Mouse (Mus musculus) bone marrow macrophage, adult 2 months (primary cell): ENCODE measurements around the gene Cd3g. TPM values are rescaled to one million over a fixed set of nuclear protein-coding genes. Genes with fewer than 3 reads are reported as not detected.

Experiments used
- H3K27ac ChIP-seq: 2 replicates; pipeline ENCODE4 v1.5.1; 2012; ENCODE audit warnings: low read depth, low read length; ENCODE audit not compliant: insufficient read depth
- H3K4me1 ChIP-seq: 2 replicates; pipeline ENCODE4 v1.6.1; 2012; ENCODE audit warnings: low read length; ENCODE audit not compliant: control insufficient read depth, insufficient read depth
- H3K4me3 ChIP-seq: 2 replicates; pipeline ENCODE4 v1.5.1; 2012; ENCODE audit warnings: mild to moderate bottlenecking, low read length, moderate library complexity; ENCODE audit not compliant: insufficient read depth
- CTCF ChIP-seq: IDR thresholded peaks from 2 replicates; pipeline ENCODE4 v1.5.1; 2012; ENCODE audit warnings: low read depth, mild to moderate bottlenecking, low read length, moderate library complexity
- POLR2A ChIP-seq: IDR thresholded peaks from 2 replicates; pipeline ENCODE4 v1.6.1; 2012; ENCODE audit warnings: mild to moderate bottlenecking, low read depth, low read length, borderline replicate concordance
- polyA plus RNA-seq: library from polyadenylated mRNA; stranded (reverse); fragments of >200 nt; gene quantifications from 2 replicates; pipeline ENCODE4 v1.2.4, GENCODE M21; 2012; ENCODE audit not compliant: missing spikeins, insufficient read depth, insufficient read length

Cd3g gene
- polyA plus RNA-seq, 1 experiment = not detected

DNA sequence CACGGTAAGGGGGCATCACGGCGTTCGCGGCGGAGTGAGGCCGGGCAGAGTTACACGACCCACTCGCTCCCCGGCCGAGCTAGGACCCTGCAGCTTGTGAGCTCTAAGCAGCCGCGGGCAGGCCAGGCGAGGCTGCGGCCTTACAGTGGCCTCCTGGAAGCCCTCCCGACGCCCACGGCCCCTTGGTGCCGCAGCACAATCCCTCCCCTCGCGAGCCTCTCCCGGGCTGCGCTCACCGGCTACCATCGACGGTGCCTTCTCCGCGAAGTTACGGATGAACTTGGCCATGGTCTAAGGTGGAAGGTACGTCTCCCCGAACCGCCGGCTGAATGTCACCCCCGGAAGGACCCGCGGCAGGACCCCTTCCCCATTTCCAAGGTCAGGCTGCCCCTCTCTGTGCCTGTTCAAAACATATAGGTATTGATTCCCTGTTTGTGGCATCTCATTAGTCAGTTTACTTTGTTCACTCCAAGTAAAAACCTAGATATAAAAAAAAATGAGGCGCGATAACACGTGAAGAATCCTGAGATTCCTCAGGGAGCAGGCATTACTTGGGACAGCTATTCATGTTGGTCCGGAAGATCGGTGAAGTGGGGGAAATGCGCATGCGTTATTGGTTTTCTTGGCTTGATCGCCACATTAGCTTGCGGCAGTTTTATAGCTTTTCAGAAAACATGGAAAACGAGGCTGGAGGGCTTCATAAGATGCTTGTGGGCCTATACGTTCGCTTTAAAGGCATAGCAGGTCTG, 59.7 kb downstream of the Cd3g start, which contains the start of gene Atp5l:
Gene Atp5l, minus strand, starts transcription at position 369 of the 749 bp plus-strand sequence.
- 0 out of 2 replicates have a peak, but pooled peaks cover 7% of the 10 kb centered on the region for H3K4me1 ChIP-seq
- peak within 1 kb of the TSS; percentile 91 for H3K27ac ChIP-seq
- peak within 1 kb of the TSS; percentile 92 for H3K4me3 ChIP-seq
- TF ChIP-seq POLR2A (no peak), CTCF (no peak)

DNA sequence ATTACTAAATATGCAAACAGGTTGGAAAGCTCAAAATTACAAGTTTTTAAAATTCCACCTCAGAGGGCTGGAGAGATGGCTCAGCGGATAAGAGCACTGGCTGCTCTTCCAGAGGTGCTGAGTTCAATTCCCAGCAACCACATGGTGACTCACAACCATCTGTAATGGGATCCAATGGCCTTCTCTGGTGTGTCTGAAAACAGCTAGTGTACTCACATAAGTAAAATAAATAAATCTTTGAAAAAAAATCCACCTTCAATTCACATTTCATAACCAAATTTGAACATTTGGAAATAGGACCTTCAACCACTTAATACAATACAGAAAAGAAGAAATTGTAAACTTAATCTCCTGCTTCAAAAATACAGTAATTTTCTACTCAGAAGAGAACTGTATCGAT, 60.6 kb downstream of the Cd3g start:
- H3K4me1 ChIP-seq = peaks cover 12% of the 10 kb centered on the region; the same call in 1 of the 2 replicates
- H3K27ac ChIP-seq = no peak overlapping the region
- TF ChIP-seq POLR2A (no peak), CTCF (no peak)
- peak overlapping the region; percentile 92 for H3K4me3 ChIP-seq

Other genes starting within 250 kb of the Cd3g start
- gene Phldb1, start 245.2 kb downstream of the Cd3g start, polyA plus RNA-seq = 4.3 and 4.4 TPM in 2 replicates
- 79.8 and 86.7 TPM in 2 replicates for gene Arcn1, start 212.6 kb downstream of the Cd3g start, polyA plus RNA-seq
- 75.1 and 86.7 TPM in 2 replicates for gene Ift46, start 212.5 kb downstream of the Cd3g start, polyA plus RNA-seq
- 1.4 and 1.9 TPM in 2 replicates for gene Tmem25, start 181.1 kb downstream of the Cd3g start, polyA plus RNA-seq
- not detected in 2 replicates for gene Ttc36, start 177.4 kb downstream of the Cd3g start, polyA plus RNA-seq
- 31.6 and 32.2 TPM in 2 replicates for gene Kmt2a, start 99.1 kb downstream of the Cd3g start, polyA plus RNA-seq
- 311 and 441 TPM in 2 replicates for gene Atp5l, start 59.7 kb downstream of the Cd3g start, polyA plus RNA-seq
- gene Ube4a, start 14.8 kb downstream of the Cd3g start, polyA plus RNA-seq = 40.7 and 48.0 TPM in 2 replicates
- gene Cd3d, start 1.4 kb upstream of the Cd3g start, polyA plus RNA-seq = not detected in 2 replicates
- not detected in 2 replicates for gene Cd3e, start 29.2 kb upstream of the Cd3g start, polyA plus RNA-seq
- gene Mpzl2, start 59.4 kb upstream of the Cd3g start, polyA plus RNA-seq = not detected in 2 replicates
- gene Mpzl3, start 74.8 kb upstream of the Cd3g start, polyA plus RNA-seq = 0.73 and 1.1 TPM in 2 replicates
- gene Jaml, start 98.8 kb upstream of the Cd3g start, polyA plus RNA-seq = 12.1 and 16.3 TPM in 2 replicates
- gene Scn2b, start 137.4 kb upstream of the Cd3g start, polyA plus RNA-seq = 0.23 TPM in 1 of 2 replicates, not detected in the other
- 0.11 TPM in 1 of 2 replicates, not detected in the other for gene Scn4b, start 158.0 kb upstream of the Cd3g start, polyA plus RNA-seq
- 2.6 and 3.7 TPM in 2 replicates for gene BC049352, start 201.6 kb upstream of the Cd3g start, polyA plus RNA-seq
- 2.0 and 2.2 TPM in 2 replicates for gene Tmprss4, start 223.7 kb upstream of the Cd3g start, polyA plus RNA-seq